Mouse (Mus musculus): ENCODE measurements around the gene Fstl1.

Fstl1 gene

DNA sequence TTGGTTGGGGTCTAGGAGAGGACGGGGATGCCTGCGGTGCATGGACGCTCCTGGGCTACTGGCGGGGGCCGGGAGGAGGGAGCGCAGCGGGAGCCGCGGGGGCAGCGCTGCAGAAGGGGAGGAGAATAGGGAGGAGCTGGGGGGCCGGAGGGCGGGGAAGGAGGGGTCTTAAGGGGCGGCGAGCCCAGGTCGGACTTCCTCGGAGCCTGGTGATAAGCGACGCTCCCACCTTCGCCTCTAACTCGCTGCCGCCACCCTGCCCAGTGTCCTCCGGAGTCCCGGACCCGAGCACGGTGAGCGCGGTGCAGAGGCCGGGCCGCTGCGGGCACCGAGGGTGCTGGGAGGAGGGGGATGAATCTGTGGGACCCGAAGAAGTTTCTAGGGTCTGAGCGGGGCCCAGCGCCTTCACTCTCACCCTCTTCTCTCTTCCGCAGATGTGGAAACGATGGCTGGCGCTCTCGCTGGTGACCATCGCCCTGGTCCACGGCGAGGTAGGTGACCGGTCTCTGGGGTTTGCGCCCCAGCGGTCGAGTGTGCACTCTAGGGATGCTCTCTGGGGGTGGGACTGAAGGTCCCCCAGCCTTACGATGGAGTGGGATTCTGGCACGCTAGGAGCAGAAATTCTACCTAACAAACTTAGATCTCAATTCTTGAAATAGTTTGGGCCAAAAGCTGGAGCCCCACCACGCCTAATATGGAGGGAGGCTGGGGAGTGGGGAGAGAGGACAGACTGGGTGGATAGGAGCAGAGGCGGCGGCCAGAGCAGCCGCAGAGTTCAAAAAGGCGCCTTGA, at the start of gene Fstl1:
TSS of gene Fstl1 (plus strand) at position 14 of the 792 bp plus-strand sequence.
- in situ Hi-C loops (cut with MboI; ENCODE audit: low sequenced_read_pairs) = no loop called here

DNA sequence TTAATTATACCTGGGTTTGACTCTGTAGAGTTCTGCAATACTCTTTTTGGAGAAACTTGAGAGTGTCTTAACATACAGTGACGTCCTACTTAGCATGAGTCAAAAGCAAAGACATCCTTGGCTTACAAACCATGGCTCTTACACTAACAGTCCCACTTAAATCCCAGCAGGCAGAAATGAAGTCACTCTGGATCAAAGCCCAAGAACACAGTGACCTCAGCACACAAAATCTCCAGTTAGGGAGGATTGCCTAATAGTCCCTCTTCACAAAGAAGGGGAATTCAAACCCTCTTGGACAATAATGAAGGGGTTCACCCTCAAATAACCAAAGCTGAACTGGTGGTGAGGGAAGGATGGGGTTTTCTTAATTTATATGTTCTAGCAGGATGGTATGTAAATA, 48.0 kb upstream of the Fstl1 start:
- in situ Hi-C loops (cut with MboI; ENCODE audit: low sequenced_read_pairs) = no loop called here

DNA sequence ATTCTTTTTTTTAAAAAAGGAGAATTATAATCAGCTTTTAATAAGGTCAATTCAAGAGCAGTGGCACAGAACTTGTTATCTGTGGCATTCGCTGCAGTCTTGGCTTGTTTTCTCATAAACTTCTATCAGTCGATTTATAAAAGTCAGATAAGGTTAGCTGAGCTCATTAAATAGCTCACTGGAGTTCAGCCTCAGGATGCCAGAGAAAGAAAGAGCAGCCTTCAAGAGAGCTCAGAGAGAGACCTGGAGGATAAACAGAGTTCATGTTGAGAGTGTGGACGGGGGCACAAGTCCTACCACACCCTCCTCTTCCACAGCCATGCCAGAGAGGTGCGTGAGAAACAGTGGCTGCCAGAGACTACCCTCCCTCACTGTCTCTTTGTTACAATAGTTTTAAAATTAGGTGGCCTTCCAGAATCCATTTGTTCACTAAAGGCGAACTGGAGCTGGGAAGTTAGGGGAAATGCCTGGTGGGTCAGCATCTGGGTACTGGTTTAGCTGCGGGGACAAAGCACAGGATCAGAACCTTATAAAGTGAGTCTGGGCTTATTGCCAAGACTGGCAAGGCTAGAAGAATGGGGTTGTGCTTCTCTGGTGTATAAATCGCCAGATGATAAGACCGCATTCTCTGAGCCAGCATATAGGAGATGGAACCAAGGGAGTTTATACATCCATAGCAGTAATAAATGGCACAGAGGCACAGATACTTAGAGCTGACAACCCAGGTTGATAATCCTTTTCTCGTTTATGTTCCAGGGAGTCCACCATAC, 47.1 kb upstream of the Fstl1 start:
- in situ Hi-C loops (cut with MboI; ENCODE audit: low sequenced_read_pairs) = no loop called here

DNA sequence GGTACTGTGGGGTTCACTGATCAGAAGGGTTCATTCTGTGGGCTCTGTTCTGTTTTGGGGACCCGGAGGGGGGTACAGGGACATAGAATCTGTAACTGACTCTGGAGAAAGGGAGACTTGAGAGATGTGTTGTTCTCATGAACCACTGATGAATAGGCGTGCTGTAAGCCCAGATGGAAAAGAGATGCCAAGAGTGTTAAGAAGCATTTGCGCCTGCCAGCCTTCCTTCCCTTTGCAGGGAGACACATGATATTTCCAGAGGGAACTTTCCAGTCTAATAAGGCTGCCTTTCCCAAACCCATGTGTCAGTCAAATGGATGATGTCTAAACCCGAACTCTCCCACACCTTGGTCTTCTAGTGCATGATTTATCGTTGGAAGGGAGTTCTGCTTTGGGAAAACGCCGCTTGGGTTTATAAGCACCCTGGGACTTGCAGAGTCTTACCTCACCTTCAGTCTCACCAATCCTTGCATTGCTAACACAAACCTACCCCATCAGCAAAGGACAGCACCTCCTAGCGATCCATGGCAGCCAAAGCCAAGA, 46.3 kb upstream of the Fstl1 start:
- in situ Hi-C loops (cut with MboI; ENCODE audit: low sequenced_read_pairs) = no loop called here

DNA sequence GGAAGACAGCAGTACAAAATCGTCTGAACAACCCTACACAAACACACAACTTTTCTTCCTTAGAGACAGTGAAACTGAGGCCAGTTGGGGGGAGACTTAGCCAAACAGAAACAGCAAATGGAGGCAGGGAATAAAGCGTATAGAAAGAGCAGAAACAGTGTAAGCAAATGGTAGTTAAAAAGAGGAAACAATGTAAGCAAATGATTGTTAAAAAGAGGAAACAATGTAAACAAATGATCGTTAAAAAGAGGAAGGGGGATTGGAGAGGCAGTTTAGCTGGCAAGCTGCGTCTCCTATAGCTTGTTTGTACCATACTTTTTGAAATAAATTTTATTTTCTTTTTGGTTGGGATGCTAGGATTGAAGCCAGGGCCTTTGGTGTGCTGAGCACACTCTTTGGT, 45.2 kb upstream of the Fstl1 start:
- in situ Hi-C loops (cut with MboI; ENCODE audit: low sequenced_read_pairs) = no loop called here

DNA sequence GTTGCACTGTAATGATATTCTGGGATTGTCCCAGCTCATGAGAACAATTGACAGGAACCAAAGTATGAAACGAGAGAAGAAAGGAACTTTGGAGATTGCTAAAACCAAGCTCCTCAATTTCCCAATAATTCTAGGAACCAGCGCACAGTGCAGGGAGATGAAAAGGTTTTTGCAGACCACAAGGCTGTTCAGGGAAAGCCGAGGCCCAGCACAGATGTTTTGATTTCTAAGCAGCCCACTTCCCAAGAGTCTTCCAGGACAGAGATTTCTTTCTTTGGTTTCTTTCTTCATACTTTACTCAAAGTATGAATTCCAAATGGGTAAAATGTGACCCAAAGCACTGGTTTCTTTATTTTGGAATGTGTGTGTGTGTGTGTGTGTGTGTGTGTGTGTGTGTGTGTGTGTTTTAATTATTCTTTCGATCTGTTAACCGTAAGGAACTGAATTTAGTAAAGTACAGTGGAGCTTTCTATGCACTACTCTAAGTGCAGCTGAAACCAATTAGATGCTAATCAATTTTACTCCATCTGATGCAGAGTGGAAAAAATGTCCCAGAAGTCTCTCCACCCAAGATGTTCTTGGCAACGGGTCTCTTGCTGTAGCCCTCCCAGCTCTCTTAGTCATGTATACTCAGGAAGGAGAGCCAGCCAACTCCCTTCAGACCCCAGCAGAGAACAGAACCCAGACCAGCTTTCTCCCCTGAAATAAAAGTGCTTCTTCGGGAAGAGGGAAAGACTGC, 44.5 kb upstream of the Fstl1 start:
- in situ Hi-C loops (cut with MboI; ENCODE audit: low sequenced_read_pairs) = no loop called here

DNA sequence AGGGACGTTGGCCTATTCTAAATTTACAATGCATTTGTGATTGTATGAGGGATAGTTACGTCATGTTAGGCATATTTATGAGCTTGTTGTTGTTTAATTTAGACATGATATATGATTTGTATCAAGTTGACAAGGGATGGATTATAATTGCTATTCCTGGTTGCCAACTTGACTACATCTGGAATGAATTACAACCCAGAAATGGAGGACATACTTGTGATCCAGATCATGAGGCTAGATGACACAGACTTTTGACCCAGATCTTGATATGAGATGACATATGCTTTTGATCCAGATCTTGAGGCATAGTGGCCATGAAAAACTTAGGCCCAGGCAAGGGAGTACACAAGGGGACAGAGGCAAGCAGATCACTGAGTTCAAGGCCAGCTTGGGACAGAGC, 36.6 kb upstream of the Fstl1 start:
- in situ Hi-C loops (cut with MboI; ENCODE audit: low sequenced_read_pairs) = no loop called here

DNA sequence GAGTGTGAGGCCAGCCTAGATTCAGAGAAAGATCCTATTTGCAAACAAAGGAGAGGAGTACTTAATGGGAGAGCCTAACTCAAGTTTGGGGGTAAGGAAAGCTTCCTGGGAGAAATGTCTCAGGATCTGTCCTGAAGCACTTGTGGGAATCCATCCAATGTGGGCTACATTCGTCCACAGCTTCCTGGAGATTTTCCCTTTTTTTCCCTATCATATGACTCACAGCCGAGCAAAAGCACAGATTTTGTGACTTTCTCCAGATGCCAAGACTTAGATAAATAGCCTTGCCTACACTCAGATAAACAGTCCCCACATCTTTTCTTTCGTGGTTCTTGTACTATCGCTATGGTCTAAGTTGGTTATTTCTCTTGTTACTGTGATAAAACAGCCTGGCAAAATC, 34.4 kb upstream of the Fstl1 start:
- in situ Hi-C loops (cut with MboI; ENCODE audit: low sequenced_read_pairs) = no loop called here

DNA sequence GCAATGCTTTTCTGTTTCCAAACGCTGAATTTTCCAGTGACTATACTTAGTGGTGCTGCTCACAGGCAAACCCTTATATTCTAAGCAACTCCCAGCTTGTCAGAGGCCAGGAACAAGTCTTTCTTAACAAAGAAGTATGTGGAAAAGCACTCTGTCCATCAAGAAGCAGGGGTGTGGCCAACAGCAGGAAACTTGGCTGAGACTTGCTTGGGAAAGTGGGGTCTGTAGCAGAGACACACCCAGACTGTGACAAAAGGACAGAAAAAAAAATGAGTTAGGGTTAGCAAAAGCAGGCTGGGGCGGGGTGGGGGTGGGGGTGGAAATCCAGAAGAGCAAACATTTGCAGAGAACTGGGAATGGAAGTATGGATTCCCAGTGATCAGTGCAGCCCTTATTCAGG, 23.8 kb upstream of the Fstl1 start:
- in situ Hi-C loops (cut with MboI; ENCODE audit: low sequenced_read_pairs) = no loop called here

DNA sequence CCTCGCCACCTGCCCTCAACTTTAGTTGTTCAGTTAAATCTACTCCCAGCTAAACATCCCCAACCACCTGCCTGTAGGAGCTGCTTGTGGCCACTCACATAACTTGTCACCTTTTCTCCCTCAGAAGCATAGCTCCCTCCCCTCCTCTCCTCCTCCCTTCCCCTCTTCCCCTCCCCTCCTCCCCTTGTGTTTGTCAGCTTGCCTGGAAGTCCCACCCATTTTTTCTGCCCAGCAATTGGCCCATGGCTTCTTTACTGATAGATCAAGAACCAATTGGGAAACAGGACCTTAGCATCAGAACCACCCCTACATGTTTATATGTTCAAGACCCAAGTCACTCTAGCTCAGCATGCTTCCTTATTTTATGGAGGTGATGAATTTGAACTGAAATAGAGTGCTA, 22.9 kb upstream of the Fstl1 start:
- in situ Hi-C loops (cut with MboI; ENCODE audit: low sequenced_read_pairs) = no loop called here

DNA sequence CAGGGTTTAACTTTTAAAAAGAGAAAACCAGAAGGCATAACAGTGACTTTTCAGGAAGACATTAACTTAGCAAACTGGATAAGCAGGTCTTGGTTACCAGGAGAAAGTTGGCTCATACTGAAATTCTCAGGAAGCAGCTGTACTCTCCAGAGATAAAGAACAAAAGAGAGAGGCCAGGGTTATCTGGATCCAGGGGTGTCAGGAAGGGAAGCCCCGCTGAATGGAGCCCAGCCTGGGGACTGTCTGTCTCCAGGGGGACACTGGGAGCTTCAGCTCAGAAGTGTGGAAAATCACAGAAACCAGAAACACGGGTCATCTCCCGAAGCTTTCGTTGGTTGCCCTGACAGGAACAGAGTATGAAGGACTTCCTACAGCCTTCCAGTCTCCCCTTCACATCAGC, 22.2 kb upstream of the Fstl1 start:
- in situ Hi-C loops (cut with MboI; ENCODE audit: low sequenced_read_pairs) = no loop called here

DNA sequence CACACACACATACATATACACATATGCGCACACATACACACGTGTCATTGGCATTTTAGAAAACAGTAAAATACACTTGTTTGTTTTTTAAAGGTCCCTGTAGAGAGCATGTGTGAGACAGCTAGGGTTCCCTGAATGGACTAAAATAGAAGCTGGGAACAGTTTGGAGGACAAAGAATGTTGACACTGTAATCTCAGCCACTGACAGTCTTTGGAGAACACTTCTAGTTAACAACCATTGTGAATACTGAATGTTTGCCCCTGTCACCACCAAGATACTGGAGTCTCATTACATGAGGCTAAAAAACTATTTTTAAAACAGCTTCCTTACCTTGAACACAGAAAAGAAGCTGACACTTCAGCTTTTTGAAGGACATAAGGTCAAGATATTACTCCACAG, 19.4 kb upstream of the Fstl1 start:
- in situ Hi-C loops (cut with MboI; ENCODE audit: low sequenced_read_pairs) = no loop called here

DNA sequence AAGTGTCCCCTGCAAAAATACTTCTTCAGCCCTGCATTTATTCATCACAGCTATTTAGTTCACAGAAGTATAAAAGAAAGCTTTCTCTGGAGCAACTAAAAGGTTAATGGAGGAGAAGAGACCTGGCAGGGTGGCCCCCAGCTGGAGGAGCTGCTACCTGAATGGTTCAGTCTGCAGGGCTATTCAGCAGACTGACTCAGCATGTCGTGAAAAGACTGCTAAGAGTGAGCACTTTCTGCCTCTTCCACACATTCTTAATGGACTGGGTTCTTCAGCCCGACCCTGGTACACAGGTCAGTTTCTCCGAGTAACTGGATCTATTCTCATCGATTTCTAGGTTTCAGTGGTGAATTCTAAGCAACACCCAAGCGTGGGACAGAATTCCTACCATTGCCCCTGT, 12.9 kb upstream of the Fstl1 start:
- in situ Hi-C loops (cut with MboI; ENCODE audit: low sequenced_read_pairs) = no loop called here

DNA sequence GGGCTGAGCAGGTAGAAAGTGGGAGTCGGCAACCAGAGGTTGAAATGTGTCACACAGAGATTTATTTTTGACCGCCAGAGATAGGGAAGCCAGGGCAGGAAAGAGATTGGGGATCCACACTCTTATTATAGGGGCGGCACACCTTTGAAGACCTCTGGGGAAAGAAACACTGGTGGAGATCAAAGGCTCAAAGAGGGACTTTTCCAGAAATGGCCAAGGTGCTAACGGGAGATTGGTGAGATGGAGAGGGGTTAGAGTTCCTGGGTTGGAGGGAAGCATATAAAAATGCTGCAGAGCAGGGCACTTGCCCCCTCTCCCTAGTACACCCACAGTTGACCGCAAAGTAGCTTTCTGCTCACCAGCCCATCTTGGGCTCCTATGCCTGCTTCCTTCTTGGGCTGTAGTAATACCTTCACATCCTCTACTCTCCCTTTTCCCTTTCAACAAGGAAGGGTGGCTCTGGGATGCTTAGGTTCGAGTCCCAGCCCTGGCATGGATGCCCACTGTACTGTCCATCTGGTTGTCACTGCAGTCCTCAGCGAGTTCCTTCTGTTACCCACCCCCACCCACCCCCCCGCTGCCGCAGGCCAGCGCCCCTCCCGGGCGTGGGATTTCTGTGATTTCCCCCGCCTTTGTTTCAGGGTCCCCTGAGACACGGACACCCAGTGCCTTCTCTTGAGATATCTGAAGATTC, 360 bp upstream of the Fstl1 start:
- in situ Hi-C loops (cut with MboI; ENCODE audit: low sequenced_read_pairs) = no loop called here

DNA sequence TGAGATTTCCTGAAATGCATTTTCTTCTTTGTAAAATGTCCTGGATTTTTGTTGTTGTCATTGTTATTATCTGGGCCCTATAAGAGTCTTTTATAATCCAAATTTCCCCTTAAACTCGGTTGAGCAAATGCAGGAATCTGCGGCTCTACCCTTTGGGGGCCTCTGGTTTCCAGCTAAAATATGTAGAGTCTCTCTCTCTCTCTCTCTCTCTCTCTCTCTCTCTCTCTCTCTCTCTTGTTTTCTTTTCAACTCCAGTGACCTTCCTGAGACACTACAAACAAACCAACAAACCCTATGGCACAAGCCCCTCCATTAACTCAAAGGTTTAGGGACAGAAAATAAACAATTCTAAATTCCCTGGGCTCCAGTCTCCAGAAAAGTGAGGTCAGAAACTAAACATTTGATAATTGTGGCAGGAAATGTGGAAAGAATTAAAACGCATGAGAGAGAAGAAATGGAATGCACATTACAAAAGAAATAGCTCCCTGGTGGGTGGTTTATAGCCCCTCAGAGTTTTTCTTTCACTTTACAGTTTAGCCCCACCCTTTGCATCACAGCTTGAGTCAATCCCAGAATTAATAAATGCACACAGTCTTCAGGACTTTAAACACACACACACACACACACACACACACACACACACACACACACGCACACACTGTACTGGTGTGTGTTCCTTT, 1.3 kb downstream of the Fstl1 start:
- in situ Hi-C loops (cut with MboI; ENCODE audit: low sequenced_read_pairs) = no loop called here

DNA sequence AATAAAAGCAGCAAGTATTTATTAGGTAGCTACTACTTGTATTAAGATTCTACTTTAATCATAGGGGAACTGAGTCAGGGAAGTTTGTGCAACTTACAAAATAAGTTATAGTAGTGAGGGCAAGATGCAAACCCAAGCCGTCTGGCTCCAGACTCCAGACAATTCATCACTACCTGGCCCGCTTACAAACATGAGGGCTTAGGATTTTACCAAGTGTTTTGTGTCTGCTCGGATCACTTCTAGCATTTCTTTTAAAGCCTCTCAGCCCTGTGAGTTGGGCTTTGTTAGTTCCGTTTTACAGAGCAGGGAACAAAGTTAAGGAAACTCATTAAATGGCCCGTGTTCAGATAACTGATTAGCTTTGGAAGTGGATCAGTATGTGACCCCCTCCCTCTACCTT, 1.9 kb downstream of the Fstl1 start:
- in situ Hi-C loops (cut with MboI; ENCODE audit: low sequenced_read_pairs) = no loop called here

DNA sequence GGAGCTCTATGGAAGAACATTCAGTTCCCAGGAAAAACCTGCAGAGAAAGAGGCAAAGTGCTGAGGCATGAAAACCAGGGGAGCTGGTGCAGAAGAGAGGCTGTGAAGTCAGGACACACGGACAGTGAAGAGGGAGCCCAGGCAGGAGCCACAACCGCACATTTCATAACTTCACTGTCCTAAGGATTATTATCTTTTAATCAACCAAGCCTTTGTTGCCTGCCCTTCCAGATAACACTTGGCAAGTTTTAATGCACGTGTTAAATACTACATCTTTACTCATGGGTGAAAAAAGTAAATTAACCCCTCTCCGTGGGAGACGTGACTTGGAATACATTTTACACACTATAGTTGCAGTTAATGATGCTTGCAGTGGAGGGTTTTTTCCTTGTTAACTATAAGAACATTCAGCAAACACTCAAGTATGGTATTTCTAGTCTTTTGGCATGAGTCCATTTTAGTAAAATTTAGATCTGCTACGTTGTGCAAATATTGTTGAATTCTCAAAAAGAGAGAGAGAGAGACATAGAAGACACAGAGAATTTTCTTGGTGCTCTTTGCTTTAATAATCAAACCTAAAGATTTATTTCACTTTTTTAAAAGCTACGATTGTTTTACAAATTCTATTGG, 3.1 kb downstream of the Fstl1 start:
- in situ Hi-C loops (cut with MboI; ENCODE audit: low sequenced_read_pairs) = no loop called here

DNA sequence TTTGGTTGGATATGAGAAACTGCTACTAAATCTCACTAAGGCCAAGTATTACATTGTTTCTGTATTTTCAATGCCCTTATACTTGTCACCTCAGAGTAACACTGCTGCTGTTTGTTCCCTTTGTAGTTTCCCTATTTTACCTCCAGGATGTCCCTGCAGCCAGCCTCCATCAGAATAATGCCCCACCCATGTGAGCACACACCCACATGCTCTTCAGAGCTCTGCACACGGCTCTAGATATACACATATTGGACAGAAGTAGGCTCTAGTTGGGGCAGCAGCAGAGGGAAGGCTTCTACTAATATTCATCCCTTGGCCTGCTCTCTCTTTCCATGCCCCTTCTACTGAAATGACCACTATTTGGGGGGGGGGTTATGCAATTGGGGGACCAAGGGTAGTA, 3.7 kb downstream of the Fstl1 start:
- in situ Hi-C loops (cut with MboI; ENCODE audit: low sequenced_read_pairs) = no loop called here

DNA sequence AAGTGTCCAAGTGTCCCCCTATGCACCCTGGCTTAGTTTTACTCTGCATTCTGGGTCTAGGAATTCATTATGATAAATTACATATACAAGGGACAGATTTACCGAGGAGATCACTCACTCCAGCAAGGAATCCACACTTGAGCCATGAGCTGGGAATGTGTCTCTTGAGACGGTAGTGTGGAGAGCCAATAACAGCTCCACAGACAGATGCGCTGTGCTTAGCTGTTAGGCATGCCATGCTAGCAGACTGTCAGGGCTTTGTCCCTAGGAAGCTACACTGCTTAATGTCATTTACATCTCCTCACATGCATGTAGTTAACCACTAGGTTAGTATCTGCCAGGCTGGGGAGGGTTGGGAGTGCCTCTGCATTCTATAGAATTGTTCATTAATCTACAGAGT, 4.2 kb downstream of the Fstl1 start:
- in situ Hi-C loops (cut with MboI; ENCODE audit: low sequenced_read_pairs) = no loop called here

DNA sequence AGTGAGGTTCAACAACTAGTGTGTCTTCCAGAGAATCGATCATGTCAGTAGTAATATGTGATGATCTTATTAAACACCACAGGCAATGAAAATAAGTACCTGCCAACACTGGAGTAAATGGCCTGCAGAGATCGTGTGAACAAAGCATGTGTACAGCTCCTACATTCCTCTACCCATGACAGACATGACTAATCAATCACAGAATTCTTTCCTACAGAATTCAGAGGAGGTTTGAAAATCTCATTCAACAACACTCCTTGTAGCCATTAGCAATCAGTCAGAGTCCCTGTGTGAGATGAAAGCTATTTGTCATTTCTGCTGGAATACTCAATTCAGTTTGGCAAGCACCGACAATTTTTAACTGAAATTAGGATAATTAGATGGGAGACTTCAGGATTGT, 7.9 kb downstream of the Fstl1 start:
- in situ Hi-C loops (cut with MboI; ENCODE audit: low sequenced_read_pairs) = no loop called here

Data from CH12F3 (cell line).